Mouse (Mus musculus) liver, postnatal 0 days (tissue): ENCODE measurements around the gene 1110008P14Rik.

ENCODE experiments used
- CTCF ChIP-seq: sonication (generic); IDR thresholded peaks from 2 replicates; pipeline ENCODE4 v1.5.1; 2016; ENCODE audit warnings: antibody characterized with exemption, low read depth
- EP300 ChIP-seq: IDR thresholded peaks from 2 replicates; pipeline ENCODE4 v1.6.1; 2016; ENCODE audit warnings: antibody characterized with exemption, low read depth, mild to moderate bottlenecking

DNA sequence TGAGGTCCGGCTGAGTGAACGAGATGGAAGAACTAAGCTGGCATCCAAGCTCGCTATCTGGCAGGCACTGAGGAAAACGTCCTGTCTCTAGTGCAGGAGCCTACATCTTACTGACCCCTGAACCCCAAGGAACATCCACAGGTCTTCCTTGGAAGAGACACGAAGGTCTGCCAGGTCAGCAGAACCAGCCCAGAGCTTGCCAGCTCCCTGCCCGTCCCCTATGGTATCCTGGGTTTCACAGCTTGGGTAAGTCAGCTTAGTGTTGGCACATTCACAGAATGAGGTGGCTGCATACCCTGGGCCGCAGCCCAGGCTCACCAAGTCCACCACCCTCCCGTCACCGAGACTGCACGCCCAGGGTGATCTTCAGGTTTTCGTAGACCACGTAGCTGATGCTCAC lies 34.1 kb upstream of the 1110008P14Rik start:
- TF ChIP-seq CTCF (no peak), EP300 (no peak)
